Mouse (Mus musculus): ENCODE measurements around the gene Chchd10. TPM values are rescaled to one million over a fixed set of nuclear protein-coding genes. Genes with fewer than 3 reads are reported as not detected.
"Not testable (repeated sequence)": the region's sequence is repeated elsewhere in the genome, so short reads cannot be mapped to it uniquely, and the experiment has no call there.

Chchd10 gene
- total RNA-seq (2021) = 1,000 to 10,000 TPM; 1,749 to 1,983 TPM
- long read RNA-seq, experiment 1, transcript Chchd10-202 (2 exons, 405 nt) = minor isoform, 10 of 1,798 reads
- long read RNA-seq, experiment 1, transcript Chchd10-201 (4 exons, 939 nt) = major isoform, 1,737 of 1,798 reads
- long read RNA-seq, experiment 1, partial matches to known transcripts = 46 of 1,798 reads
- long read RNA-seq, experiment 1, other reads (novel, unspliced or antisense) = 5 of 1,798 reads
- long read RNA-seq, experiment 2, transcript Chchd10-202 (2 exons, 405 nt) = minor isoform, 18 of 1,442 reads
- long read RNA-seq, experiment 2, transcript Chchd10-201 (4 exons, 939 nt) = major isoform, 1,358 of 1,442 reads
- long read RNA-seq, experiment 2, partial matches to known transcripts = 56 of 1,442 reads
- long read RNA-seq, experiment 2, other reads (novel, unspliced or antisense) = 10 of 1,442 reads

GRCm38 (mm10) chr10:75932891-75933290 is at the start of gene Chchd10:
Chchd10 (plus strand) TSS chr10:75933130.
- no peak for DNase-seq

DNA sequence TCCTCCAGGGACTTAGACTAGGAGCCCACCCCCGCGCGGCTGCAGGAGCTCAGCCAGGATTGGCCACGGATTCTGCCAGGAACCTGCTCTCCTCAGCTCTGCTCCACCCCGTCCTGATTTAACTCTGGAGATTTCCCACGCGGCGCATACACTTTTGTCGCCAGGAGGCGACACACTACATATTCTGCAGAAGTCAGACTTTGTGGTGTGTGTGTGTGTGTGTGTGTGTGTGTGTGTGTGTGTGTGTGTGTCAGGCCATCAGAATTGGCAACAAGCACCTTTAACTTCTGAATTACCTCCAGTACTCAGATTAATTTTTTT is 49.7 kb upstream of the Chchd10 start:
- DNase-seq = peak; percentile 80 to 85

GRCm38 (mm10) chr10:75884742-75885141 is 48.2 kb upstream of the Chchd10 start:
- no peak for DNase-seq

- not testable (repeated sequence) for DNase-seq
Measured at GRCm38 (mm10) chr10:75887504-75887903, 45.4 kb upstream of the Chchd10 start.

DNA sequence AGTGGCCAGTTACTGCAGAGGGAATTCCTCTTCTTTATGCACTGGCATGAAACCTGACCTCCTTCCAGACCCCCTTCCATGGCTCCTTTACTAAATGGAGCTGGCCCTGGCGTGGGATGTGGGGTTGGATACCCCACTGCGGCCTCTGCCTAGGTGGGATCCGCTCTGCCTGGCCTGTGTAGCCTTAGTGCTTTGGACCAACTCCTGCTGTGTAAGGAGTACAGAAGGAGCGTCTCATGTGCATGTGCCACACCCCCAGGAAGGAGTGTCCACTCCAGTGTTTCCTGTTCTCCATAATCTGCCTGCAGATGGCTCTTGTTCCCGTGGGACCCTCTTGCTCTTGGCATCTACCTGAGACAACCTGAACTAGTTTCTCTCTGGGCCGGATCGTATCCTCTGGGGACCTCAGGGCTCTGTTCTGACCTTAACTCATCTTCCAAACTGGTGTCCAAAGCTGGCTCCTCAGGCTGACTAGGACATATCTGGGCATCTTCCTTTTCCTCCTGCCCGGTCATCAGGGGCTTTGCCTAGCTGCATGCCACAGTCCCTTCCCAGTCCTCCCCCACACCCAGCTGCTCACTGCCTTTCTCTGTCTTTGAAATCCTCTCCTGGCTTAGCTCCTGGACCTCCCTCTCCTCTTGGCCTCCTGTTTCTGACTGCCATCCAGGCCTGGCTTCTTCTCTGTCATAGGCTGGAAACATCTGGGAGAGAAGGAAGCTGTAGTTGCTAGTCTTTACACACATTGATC is 43.4 kb upstream of the Chchd10 start:
- no peak for DNase-seq

DNA sequence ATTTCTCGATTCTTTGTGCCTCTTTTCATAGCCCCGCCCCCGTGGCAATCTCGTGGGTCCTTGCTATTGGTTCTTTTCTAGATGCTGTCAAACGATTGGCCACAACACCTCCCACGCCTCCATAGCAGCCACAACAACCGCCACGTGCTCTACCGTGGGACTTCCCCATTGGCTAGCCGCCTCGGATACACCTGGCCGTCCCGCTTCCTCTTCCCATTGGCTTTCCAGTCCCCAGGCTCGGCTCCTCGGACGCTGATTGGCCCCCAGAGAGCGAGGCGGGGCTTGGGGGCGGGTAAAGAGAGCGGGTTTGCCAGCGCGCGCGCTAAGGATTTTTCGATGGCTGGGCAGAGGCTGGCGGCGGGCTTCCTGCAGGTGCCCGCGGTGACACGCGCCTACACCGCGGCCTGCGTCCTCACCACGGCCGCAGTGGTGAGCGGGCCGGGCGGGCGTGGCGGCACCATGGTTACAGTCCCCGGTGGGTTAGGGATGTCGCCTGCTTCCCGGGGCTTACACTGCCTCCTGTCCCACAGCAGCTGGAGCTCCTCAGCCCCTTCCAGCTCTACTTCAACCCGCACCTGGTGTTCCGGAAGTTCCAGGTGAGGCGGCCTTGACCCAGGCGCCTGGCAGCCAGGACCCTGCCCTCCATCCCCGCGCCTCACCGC is 39.7 kb upstream of the Chchd10 start, which contains the start of gene Derl3:
Gene Derl3, plus strand, starts transcription at position 325 of the 662 bp plus-strand sequence.
- DNase-seq = peak; percentile 90 to 93

DNA sequence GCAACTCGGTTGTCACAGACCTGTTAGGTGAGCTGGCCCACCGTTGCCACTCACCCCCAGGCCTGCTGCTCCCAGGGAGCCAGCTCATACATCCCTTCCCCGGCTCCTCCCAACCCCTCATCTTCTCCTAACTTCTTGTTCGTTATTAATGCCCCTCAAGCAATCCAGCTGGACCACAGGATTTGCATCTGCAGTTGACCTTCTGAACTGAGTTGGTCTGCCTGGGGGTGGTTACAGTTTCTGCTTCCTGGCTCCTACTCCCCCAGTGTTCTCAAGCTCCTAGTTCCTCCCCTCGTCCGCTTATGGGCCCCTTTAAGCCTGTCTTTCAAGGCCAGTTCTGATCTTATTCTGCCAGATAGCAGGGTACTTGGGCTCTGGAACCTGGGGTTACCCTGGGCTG is 38.3 kb upstream of the Chchd10 start:
- DNase-seq = no peak

GRCm38 (mm10) chr10:75895730-75896129 is 37.2 kb upstream of the Chchd10 start:
- no peak for DNase-seq

DNA sequence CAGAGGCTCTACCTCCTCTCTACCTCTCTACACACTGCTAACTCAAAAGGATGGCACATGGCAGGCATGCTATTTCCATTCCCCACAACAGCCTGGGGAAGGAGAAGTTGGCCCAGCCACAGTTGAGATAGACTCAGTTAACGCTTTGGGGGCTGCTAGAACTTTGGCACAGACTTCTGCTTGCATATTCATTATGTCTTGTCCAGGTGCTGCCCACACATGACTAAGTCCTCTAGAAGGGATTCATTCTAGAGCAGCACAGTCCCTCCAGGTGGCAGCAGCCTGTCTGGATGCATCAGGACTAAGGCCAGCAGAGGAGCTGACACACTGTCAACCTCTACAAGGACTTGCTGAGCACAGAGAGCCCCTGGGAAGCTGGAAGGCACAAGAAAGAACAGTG is 36.7 kb upstream of the Chchd10 start:
- DNase-seq = no peak

GRCm38 (mm10) chr10:75897373-75897772 is 35.6 kb upstream of the Chchd10 start:
- DNase-seq = peak; percentile 62 to 88

DNA sequence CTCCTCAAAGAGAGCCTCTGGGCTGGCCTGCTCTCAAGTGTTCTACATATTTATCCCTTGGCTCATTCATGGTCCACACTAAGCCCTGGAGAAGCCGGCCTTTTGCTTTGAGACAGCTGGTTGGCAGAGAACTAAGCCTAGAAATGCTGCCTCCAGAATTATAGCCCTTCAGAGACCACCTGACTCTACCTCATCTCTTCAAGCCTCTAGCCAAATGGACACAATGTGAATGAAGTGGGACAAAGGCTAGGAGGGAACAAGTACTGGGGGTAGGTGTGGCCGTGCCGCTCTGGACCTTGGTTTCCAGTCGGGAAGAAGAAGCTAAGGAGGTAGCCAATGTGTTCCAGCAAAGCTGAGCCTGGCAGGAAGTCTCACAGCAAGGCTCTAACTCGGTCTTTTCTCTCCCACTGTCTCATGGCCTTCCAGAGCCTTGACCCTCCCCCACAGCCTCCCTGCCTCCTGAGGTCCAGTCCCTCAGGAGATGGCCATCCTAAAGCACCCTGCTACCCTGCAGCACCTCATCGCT is 34.8 kb upstream of the Chchd10 start:
- no peak for DNase-seq

DNA sequence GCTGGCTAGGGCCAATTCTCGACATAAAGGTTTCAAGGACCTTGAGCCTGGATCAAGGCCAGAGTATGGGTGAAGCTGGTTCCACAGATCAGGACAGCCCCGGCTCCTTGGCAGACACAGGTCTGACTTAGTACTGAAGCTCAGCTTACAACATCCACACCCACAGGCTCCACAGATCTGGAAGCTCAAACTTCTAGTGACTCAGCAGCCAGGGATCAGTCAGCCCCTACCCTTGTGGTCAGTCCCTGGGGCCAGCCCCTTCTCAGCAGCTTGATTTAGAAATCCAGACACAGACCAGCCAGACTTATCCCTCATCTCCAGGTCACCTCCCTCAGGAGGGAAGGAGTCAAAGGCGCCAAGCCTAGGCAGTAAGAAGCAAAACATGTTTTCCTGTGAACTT is 34.1 kb upstream of the Chchd10 start:
- DNase-seq = peak; percentile 77 to 90

- peak in 1 of 2 experiments; percentile 43 for DNase-seq
Measured at GRCm38 (mm10) chr10:75904391-75904790, 28.5 kb upstream of the Chchd10 start.

- no peak for DNase-seq
Measured at GRCm38 (mm10) chr10:75906882-75907281, 26.0 kb upstream of the Chchd10 start.

DNA sequence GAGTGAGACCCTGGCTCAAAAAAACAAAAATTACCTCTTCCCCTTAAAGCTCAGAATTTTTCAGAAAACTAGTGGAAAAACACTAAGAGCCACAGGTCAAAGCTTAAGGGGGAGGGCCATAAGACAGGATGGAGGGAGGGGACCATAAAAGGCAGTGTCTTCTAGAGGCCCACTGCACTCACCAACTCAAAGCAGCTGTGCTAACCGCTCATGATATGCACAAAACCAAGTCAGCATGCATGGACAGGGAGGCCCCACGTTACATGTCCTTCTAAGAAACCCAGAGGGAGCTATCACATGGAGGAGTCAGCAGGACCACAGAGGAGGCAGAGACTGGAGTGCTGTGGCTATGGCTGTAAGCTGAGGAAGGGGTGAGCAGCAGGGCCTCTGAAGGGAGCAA is 22.2 kb upstream of the Chchd10 start:
- no peak for DNase-seq

- DNase-seq = no peak
Measured at GRCm38 (mm10) chr10:75913013-75913589, 19.8 kb upstream of the Chchd10 start.

DNA sequence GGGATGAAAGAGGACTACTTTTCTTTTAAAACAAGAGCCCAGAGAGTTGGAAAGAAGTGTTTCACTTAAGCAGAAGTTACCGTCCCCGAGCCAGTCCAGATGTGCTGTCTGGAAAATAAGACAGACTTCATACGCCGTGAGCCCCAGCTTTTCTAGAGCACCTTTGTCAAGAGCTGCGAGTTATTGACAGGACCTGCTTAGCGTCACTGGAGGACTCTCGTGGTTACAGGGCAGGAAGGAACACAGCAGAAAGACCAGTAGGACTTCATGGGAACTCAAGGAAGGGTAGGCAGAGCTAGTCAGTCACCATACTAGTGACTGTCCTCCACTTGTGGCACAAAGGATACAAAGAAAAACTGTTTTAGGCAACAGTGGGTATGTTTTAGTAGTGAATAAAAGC is 17.4 kb upstream of the Chchd10 start:
- no peak for DNase-seq

DNA sequence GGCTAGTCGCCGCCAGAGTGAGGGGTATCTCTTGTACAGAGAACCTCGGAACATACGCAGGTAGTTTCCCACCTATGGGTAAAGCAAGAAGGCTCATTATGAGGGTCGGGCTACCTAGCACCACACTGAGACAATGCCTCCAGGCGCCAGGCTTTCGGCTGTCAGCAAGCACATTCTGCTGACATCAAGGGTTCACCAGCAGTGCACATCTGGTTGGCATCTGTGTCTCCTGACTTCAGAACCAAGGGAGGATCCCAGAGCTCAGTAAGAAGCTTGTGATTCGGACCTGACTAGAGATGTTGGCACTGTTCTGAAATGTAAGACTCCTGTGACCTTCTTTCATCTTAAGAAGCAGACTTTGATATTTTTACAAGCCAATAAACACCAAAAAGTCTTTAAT is 16.1 kb upstream of the Chchd10 start:
- DNase-seq = no peak

- no peak for DNase-seq
Measured at GRCm38 (mm10) chr10:75919026-75919425, 13.9 kb upstream of the Chchd10 start.

DNA sequence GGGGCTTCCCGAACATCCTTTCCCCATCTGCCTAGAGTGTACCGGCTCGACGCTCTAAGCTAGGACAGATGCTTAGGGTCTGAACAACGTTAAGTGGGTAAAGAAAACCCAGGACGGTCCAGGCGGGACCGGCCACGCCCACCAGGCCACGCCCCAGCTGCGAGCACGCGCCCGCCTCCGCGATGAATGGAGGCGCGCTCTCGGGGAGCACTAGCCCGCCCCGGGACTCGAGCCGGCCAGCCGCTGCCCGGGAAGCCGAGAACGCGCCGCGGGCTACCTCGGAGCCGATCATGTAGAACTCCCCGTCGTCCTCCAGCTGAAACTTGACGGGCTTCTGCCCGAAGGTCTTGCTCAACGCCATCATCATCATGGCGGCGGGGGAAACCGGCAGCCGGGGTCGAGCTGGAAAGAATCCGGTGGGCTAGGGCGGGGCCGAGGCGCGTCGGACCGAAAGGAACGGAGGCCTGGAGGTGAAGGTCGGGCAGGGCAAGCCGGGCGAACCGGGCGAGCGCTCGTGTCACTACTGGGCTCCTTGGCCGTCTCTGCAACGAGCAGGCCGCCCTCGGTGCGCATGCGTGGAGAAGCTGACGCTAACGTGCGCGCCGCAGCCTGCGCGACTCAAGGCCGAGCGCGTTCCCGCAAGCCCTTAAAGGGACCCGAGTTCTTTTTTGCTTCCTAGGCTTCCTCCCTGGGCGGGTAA is 11.8 kb upstream of the Chchd10 start, which contains the start of gene Smarcb1:
Gene Smarcb1, minus strand, starts transcription at position 592 of the 700 bp plus-strand sequence.
- DNase-seq = peak; percentile 96 to 97

DNA sequence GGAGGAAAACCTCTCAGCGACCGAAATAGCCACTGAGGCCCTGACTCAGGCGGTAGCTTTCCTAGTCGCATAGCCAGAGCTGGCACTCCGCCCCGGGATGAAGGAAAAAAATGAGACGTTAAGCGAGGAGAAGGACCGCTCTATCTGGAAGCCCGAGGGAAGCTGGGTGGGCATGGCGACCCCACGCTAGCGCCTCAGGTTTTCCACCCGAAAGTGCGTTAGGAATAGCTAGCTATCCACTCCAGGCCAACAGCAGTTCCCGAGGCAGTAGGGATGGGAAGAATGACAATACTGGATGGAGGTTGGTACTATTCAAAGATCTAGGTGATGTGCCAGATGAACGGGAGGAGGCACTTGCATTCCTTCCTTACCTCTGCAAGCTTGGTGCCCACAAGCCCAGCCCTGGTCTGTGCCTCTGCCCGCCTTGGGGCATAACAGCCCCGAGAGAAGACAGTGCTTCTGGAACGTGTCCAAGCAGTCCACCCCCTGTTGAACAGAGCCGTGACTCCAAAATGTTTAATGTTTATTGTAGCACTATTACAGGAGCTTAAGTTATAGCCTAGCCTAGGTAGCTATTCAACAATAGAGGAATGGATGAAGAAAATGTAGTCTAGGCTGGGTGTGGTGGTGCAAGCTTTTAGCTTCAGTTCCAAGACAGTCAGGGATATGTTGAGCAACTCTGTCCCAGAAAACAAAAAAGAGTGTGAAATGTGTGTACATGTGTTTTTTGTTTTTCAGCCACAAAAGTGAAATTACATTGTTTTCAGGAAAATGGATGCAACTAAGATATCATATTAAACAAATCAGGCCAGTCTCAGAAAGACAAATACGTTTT is 11.0 kb upstream of the Chchd10 start:
- DNase-seq = no peak

Measured in heart, adult 18-20 months (tissue).